Mouse (Mus musculus) small intestine, adult 2 months (tissue): ENCODE data around the gene Gm37240.

ENCODE experiments used
- CTCF ChIP-seq: fragments of 200-500 bp; IDR thresholded peaks from 2 replicates; pipeline ENCODE4 v1.5.1; 2012; ENCODE audit warnings: low read depth, mild to moderate bottlenecking, control low read depth, inconsistent platforms, low read length, moderate library complexity, mixed read lengths; ENCODE audit not compliant: insufficient replicate concordance, insufficient read length; ENCODE audit errors: extremely low read depth
- POLR2A ChIP-seq: fragments of 200-500 bp; IDR thresholded peaks from 2 replicates; pipeline ENCODE4 v1.6.1; 2012; ENCODE audit warnings: low read depth, mild to moderate bottlenecking, control low read depth, inconsistent platforms, low read length, moderate library complexity

DNA sequence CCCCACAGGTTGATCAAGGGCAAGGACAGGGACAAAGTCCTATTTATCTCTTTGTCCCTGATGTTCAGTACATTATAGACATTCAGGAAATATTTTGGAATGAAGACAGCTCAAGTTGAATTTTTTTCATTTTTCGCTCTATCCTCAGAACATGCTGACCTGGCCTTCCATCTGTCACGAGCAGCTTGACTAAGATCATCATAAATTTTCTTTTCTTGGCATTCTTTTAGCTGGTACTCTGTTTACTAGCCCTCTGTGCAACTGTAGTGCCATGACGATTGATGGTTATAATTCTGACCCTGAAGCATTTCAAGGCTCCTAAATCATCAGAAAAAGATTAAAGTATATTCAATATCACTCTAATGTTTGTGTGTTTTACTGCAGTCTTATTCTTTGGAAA is 287.8 kb downstream of the Gm37240 start:
- TF ChIP-seq POLR2A (no peak), CTCF (no peak)
